Mouse (Mus musculus) CH12F3 (cell line): ENCODE data around the gene Olfr786.

ENCODE experiments used
- in situ Hi-C: fragments of 300-500 bp; cut with MboI; formaldehyde crosslinking; loops from 2 replicates; pipeline ENCODE4 v1.14.3; 2020; ENCODE audit warnings: low sequenced_read_pairs

Gene Olfr786

GRCm38 (mm10) chr10:129427006-129427405 lies at the start of gene Olfr786:
Gene Olfr786, plus strand, starts transcription at chr10:129427306.
- in situ Hi-C loops: no loop called here

GRCm38 (mm10) chr10:129383783-129384182 lies 43.3 kb upstream of the Olfr786 start, which contains the start of gene Olfr784:
Gene Olfr784, plus strand, starts transcription at chr10:129384083.
- in situ Hi-C loops: no loop called here

GRCm38 (mm10) chr10:129400892-129401291 lies 26.2 kb upstream of the Olfr786 start:
- in situ Hi-C loops: no loop called here

GRCm38 (mm10) chr10:129405126-129405525 lies 22.0 kb upstream of the Olfr786 start, which contains the start of gene Olfr785:
Gene Olfr785, plus strand, starts transcription at chr10:129405426.
- in situ Hi-C loops: no loop called here

GRCm38 (mm10) chr10:129461562-129461961 lies 34.5 kb downstream of the Olfr786 start, which contains the start of gene Olfr787:
Gene Olfr787, plus strand, starts transcription at chr10:129461862.
- in situ Hi-C loops: no loop called here

- in situ Hi-C loops: no loop called here
Measured at GRCm38 (mm10) chr10:129470698-129471097, 43.6 kb downstream of the Olfr786 start, which contains the start of gene Olfr788. Gene Olfr788, plus strand, starts transcription at chr10:129470998.

- in situ Hi-C loops: no loop called here
Measured at GRCm38 (mm10) chr10:129473256-129473655, 46.1 kb downstream of the Olfr786 start.

GRCm38 (mm10) chr10:129473723-129474122 lies 46.6 kb downstream of the Olfr786 start:
- in situ Hi-C loops: no loop called here

GRCm38 (mm10) chr10:129484452-129484851 lies 57.3 kb downstream of the Olfr786 start, which contains the start of gene Olfr789:
Gene Olfr789, plus strand, starts transcription at chr10:129484752.
- in situ Hi-C loops: no loop called here
